Comparison of ENCODE assay signal across 9 mouse cellular contexts in the genomic region with DNA sequence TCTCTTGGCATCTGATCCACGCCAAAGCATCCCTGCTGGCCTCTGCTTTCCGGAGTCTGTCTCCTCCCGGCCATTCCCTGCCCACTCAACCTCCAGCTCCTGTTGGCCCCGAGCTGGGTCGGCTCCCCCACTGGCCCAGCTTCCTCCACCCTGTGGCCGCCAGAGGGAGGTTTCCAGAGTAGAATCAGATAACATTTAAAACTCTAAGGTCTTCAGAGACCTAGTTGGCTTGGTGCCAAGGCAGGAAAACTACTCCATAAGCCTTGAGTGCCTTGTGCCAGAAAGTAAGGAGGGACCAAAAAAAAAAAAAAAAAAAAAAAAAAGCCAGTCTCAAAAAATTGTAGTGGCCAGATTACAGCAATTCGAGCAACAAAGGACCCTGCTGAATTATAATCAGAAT. TPM values are rescaled to one million over a fixed set of nuclear protein-coding genes. Genes with fewer than 3 reads are reported as not detected.
DNase-seq lines count a peak whose midpoint lies in the region; ATAC-seq and TF ChIP-seq lines count a peak whose summit lies in the region.
"Had no signal": no experiment of that assay in that cellular context is flagged by ENCODE, and none has a peak within 500 bp of the region (broad histone marks: within the 10 kb centered on the region; RNA-seq: fewer than 3 reads in every experiment).

No protein-coding gene starts in this region.

- no peak for TF ChIP-seq POLR2A in limb, embryonic 14.5 days (IDR thresholded peaks at IDR 0.05; ENCODE audit: borderline replicate concordance, extremely low read depth, insufficient read depth, insufficient read length)

- DNase-seq in limb, embryonic 14.5 days (ENCODE audit: low spot score): peak; percentile 64
- no peak for DNase-seq in limb, embryonic 10.5 days (ENCODE audit: low spot score)
- DNase-seq in adrenal gland, postnatal 10 days: peak; percentile 75
- peak; percentile 12 for DNase-seq in gastrocnemius, postnatal 25 days
- peak; percentile 46 for DNase-seq in skeletal muscle tissue, adult 2 months (ENCODE audit: low read depth, low spot score)
- DNase-seq in left cerebral cortex, adult 11 months (ENCODE audit: low spot score): no peak
- DNase-seq in layer of hippocampus, adult 9-11 months: no peak

- H3K4me2 ChIP-seq in limb, embryonic 14.5 days (replicated peaks; ENCODE audit: low read depth, low read length, severe bottlenecking): no peak overlapping the region
- no peak overlapping the region for H3K4me2 ChIP-seq in kidney, embryonic 14.5 days (replicated peaks; ENCODE audit: low read depth, low read length)

- no peak overlapping the region for H3K27ac ChIP-seq in limb, embryonic 14.5 days (replicated peaks; ENCODE audit: low read depth, low read length)
- no peak overlapping the region for H3K27ac ChIP-seq in limb, embryonic 10.5 days
- H3K27ac ChIP-seq in kidney, embryonic 14.5 days (ENCODE audit: low read depth, low read length): no peak overlapping the region

- no peaks in the 10 kb centered on the region for H3K9me3 ChIP-seq in limb, embryonic 14.5 days (ENCODE audit: control insufficient read depth, low read length)
- no peaks in the 10 kb centered on the region for H3K9me3 ChIP-seq in limb, embryonic 10.5 days (replicated peaks)
- no peaks in the 10 kb centered on the region for H3K9me3 ChIP-seq in kidney, embryonic 14.5 days (ENCODE audit: control insufficient read depth, low read length)

- no peak overlapping the region for H3K9ac ChIP-seq in limb, embryonic 14.5 days (ENCODE audit: low read depth, low read length, severe bottlenecking)
- no peak overlapping the region for H3K9ac ChIP-seq in kidney, embryonic 14.5 days (ENCODE audit: low read depth, low read length)

- peak; percentile 28; the same call in 1 of the 2 replicates for ATAC-seq in limb, embryonic 14.5 days (ENCODE audit: low FRiP score, low read depth)
- peak; percentile 75 for ATAC-seq in kidney, embryonic 14.5 days (ENCODE audit: low FRiP score, low TSS enrichment)
- ATAC-seq: Patski had no signal

- no peak overlapping the region for H3K4me3 ChIP-seq in limb, embryonic 14.5 days (replicated peaks; ENCODE audit: low read length)
- no peak overlapping the region for H3K4me3 ChIP-seq in limb, embryonic 10.5 days
- no peak overlapping the region for H3K4me3 ChIP-seq in kidney, embryonic 14.5 days (ENCODE audit: low read length)

- no peaks in the 10 kb centered on the region for H3K27me3 ChIP-seq in limb, embryonic 14.5 days (ENCODE audit: control insufficient read depth, insufficient read depth, low read length)
- no peaks in the 10 kb centered on the region for H3K27me3 ChIP-seq in limb, embryonic 10.5 days (ENCODE audit: low read depth, poor library complexity, severe bottlenecking)
- H3K27me3 ChIP-seq in kidney, embryonic 14.5 days (ENCODE audit: control insufficient read depth, insufficient read depth, low read length): no peaks in the 10 kb centered on the region
- H3K27me3 ChIP-seq: Patski had no signal

- WGBS in limb, embryonic 14.5 days: 49% methylated on average over 7 of the region's 7 CpGs
- WGBS in limb, embryonic 10.5 days: 77% methylated on average over 7 of the region's 7 CpGs
- WGBS in kidney, embryonic 14.5 days: 21% methylated on average over 7 of the region's 7 CpGs

- H3K36me3 ChIP-seq in limb, embryonic 14.5 days (ENCODE audit: control insufficient read depth, insufficient read depth, low read length): peaks cover 5% of the 10 kb centered on the region; the same call in 1 of the 2 replicates
- peaks cover 11% of the 10 kb centered on the region for H3K36me3 ChIP-seq in limb, embryonic 10.5 days
- no peaks in the 10 kb centered on the region for H3K36me3 ChIP-seq in kidney, embryonic 14.5 days (ENCODE audit: control insufficient read depth, insufficient read depth, low read length)

- peaks cover 4% of the 10 kb centered on the region for H3K4me1 ChIP-seq in limb, embryonic 14.5 days (ENCODE audit: control insufficient read depth, insufficient read depth, low read length)
- no peaks in the 10 kb centered on the region for H3K4me1 ChIP-seq in limb, embryonic 10.5 days
- H3K4me1 ChIP-seq in kidney, embryonic 14.5 days (ENCODE audit: control insufficient read depth, insufficient read depth, low read length): 0 out of 2 replicates have a peak, but pooled peaks cover 5% of the 10 kb centered on the region

RNA-seq across cellular contexts. Expression of gene Gan, which starts 15.0 kb away (rescaled TPM):
- 7.6 and 8.2 TPM in 2 replicates for polyA plus RNA-seq in limb, embryonic 14.5 days (2012; rRNA removed)
- 3.5 and 3.6 TPM in 2 replicates for polyA plus RNA-seq in limb, embryonic 14.5 days (2014; fragmentation: Nextera tagmentation; extraction: Ambion mirVana)
- 2.2 and 2.7 TPM in 2 replicates for polyA plus RNA-seq in limb, embryonic 10.5 days (2016; fragmentation: Nextera tagmentation; extraction: Ambion mirVana)
- 10 to 100 TPM in 1 of 2 experiments, 1 to 10 TPM in 1; 7.7 to 12.1 TPM for total RNA-seq in adrenal gland, postnatal 10 days (2021)
- total RNA-seq in gastrocnemius, postnatal 25 days (2021): 1 to 10 TPM; 4.0 to 4.9 TPM
- 2.7 and 3.1 TPM in 2 replicates for polyA plus RNA-seq in kidney, embryonic 14.5 days (2014; fragmentation: Nextera tagmentation; extraction: Ambion mirVana)

Comparison
In these comparisons a context has a peak if more than half of its experiments do, and no peak if none do; other contexts are left out.
1. DNase-seq: peak in limb, embryonic 14.5 days (single experiment), adrenal gland, postnatal 10 days (single experiment), gastrocnemius, postnatal 25 days (single experiment) and skeletal muscle tissue, adult 2 months (single experiment); none in limb, embryonic 10.5 days (single experiment), left cerebral cortex, adult 11 months (single experiment) and layer of hippocampus, adult 9-11 months (single experiment).